Mouse (Mus musculus) olfactory bulb, adult 2 months (tissue): ENCODE data around the gene Gm20547. TPM values are rescaled to one million over a fixed set of nuclear protein-coding genes. Genes with fewer than 3 reads are reported as not detected.

Experiments
- H3K27ac ChIP-seq: fragments of 200-500 bp; 2 replicates; pipeline ENCODE4 v1.5.1; 2012; ENCODE audit warnings: low read depth, low read length; ENCODE audit not compliant: insufficient read depth
- H3K4me1 ChIP-seq: fragments of 200-500 bp; 2 replicates; pipeline ENCODE4 v1.6.1; 2012; ENCODE audit warnings: low read length; ENCODE audit not compliant: control insufficient read depth, insufficient read depth
- H3K4me3 ChIP-seq: fragments of 200-500 bp; 2 replicates; pipeline ENCODE4 v1.5.1; 2012; ENCODE audit warnings: mild to moderate bottlenecking, low read depth, low read length, moderate library complexity; ENCODE audit not compliant: insufficient read depth
- CTCF ChIP-seq: fragments of 200-500 bp; IDR thresholded peaks from 2 replicates; pipeline ENCODE4 v1.5.1; 2012; ENCODE audit warnings: low read depth, mild to moderate bottlenecking, low read length, moderate library complexity; ENCODE audit not compliant: insufficient read depth
- POLR2A ChIP-seq: fragments of 200-500 bp; IDR thresholded peaks from 2 replicates; pipeline ENCODE4 v1.6.1; 2012; ENCODE audit warnings: mild to moderate bottlenecking, low read depth, low read length, moderate library complexity; ENCODE audit not compliant: insufficient read depth
- WGBS: fragments of 180-500 bp; shearing (Covaris S2); methylation state at CpG from one replicate; pipeline ENCODE4 v1.1.7; 2018; 5-methylcytosine and 5-hydroxymethylcytosine counted together
- polyA plus RNA-seq: library from polyadenylated mRNA; stranded (reverse); fragments of >200 nt; gene quantifications from 2 replicates; pipeline ENCODE4 v1.2.4, GENCODE M21; 2012; ENCODE audit warnings: low replicate concordance; ENCODE audit not compliant: missing spikeins, insufficient read depth, insufficient read length

Gene Gm20547
- polyA plus RNA-seq, result not detected in 2 replicates

DNA sequence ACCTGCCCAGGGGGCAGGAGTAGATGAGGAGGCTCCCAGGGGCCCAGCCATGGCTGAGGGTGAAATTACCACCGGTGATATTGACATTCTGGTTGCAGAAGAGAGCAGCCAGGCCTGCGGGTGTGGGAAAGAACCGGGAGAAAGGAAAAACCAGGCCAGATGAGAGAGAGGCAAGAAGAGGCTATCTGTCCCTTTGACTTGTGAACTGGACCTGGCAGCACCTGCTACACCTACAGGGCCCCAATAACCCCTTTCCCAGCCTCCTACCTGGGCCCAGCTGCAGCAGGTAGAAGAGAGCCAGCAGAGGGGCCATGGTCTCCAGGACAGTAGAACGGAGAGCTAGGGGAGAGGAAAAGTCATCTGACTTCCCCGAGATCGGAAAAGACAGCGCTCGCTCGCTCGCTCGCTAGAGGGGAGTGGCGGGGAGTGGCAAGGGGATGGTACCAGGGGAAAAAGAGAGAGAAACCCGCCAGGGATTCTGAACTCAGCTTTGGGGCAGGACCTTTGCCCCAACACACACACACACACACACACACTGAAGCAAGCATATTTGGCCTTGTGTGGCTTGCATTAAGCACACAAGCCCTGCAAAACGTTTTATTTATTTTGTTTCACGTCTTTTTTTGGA, at the start of gene Gm20547:
TSS of gene Gm20547 (minus strand) at position 360 of the 628 bp plus-strand sequence.
- no peaks in the 10 kb centered on the region for H3K4me1 ChIP-seq
- TF ChIP-seq CTCF (no peak), POLR2A (no peak)
- WGBS, result 22% methylated on average over 15 of the region's 15 CpGs
- H3K4me3 ChIP-seq, result no peak within 1 kb of the TSS
- H3K27ac ChIP-seq, result no peak within 1 kb of the TSS

DNA sequence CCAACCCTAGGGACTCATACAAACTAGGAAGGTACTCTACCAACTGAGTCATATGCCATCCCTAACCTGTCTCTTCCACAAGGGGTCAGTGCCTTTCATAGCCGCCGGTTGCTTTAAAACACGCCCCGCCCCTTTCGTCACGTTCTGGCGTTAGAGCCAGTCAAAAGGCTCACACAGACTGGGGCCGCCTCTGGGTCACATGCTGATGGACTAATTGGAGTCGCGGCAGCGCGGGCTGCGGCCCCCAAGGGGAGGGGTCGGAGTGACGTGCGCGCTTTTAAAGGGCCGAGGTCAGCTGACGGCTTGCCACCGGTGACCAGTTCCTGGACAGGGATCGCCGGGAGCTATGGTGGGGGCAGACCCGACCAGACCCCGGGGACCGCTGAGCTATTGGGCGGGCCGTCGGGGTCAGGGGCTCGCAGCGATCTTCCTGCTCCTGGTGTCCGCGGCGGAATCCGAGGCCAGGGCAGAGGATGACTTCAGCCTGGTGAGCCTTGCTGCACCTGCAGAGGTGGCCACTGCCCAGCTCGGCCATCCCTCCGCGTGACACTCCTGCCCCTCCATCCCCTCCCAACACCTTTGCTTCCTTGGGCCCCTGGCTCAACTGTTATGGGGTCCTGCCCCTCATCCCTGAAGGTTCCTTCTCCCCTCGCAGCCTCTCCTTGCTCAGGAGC, 49.4 kb upstream of the Gm20547 start, which contains the start of gene Neu1:
TSS of gene Neu1 (plus strand) at position 193 of the 674 bp plus-strand sequence.
- H3K4me1 ChIP-seq, result peaks cover 10% of the 10 kb centered on the region
- peak within 1 kb of the TSS; percentile 67; the same call in 1 of the 2 replicates for H3K27ac ChIP-seq
- H3K4me3 ChIP-seq, result peak within 1 kb of the TSS; percentile 97
- WGBS, result under 1% methylated on average over 38 of the region's 38 CpGs
- TF ChIP-seq CTCF (no peak), POLR2A (peak; percentile 43; the same call in 1 of the 2 replicates)

- H3K4me1 ChIP-seq, result peaks cover 7% of the 10 kb centered on the region
- no peak for TF ChIP-seq CTCF
- no peak for TF ChIP-seq POLR2A
- no peak overlapping the region for H3K4me3 ChIP-seq
- H3K27ac ChIP-seq, result no peak overlapping the region
- 72% methylated on average over 4 of the region's 4 CpGs for WGBS
These were observed 47.0 kb upstream of the Gm20547 start for GRCm38 (mm10) chr17:34928841-34929240.

- WGBS, result 86% methylated on average over 18 of the region's 18 CpGs
These were observed 45.6 kb upstream of the Gm20547 start for GRCm38 (mm10) chr17:34927306-34928019.

GRCm38 (mm10) chr17:34924258-34924657, 42.4 kb upstream of the Gm20547 start:
- TF ChIP-seq POLR2A, result no peak
- TF ChIP-seq CTCF, result no peak
- H3K4me3 ChIP-seq, result no peak overlapping the region
- H3K4me1 ChIP-seq, result no peaks in the 10 kb centered on the region
- no peak overlapping the region for H3K27ac ChIP-seq
- 62% methylated on average over 5 of the region's 5 CpGs for WGBS

More at GRCm38 (mm10) chr17:34927306-34928019, 45.6 kb upstream of the Gm20547 start:
- Histone ChIP-seq H3K4me3 (no peak overlapping the region), H3K27ac (no peak overlapping the region), H3K4me1 (peaks cover 5% of the 10 kb centered on the region)
- TF ChIP-seq POLR2A (no peak), CTCF (no peak)

DNA sequence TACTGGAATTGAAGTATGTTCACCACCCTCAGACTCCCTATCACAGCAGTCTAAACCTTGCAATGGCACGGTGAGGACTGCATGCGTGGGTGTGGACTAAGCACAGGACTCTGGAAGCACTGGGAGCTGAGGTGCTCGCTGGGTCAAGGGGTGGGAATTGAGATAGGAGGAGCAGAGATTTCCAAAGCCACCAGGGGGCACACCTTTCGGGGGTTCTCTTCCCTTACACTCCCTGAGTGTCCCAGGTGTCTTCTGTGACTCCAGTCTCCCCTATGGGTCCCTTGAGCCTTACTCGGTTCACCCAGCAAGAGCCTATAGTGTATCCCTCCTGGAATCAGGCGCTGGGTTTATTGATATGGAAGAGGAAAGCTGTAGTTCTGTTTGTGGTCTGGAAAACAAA, 41.1 kb upstream of the Gm20547 start:
- TF ChIP-seq POLR2A (no peak), CTCF (no peak)
- H3K27ac ChIP-seq, result no peak overlapping the region
- 54% methylated on average over 6 of the region's 6 CpGs for WGBS

DNA sequence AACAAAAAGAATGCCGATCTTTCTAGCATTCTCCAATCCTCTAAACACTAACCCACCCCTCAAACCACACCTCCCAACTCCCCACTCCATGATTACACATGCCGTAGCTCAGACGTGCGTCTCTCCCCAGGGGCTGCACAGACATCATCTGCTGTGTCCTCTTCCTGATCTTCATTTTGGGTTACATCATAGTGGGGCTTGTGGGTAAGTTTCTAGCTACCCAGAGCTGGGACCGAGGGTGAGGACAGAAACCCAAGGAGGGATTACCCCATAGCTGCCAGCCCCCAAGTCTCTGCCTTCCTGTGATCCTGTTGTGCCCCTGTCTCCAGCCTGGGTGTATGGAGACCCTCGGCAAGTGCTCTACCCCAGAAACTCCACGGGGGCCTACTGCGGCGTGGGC, 35.3 kb upstream of the Gm20547 start:
- H3K27ac ChIP-seq, result no peak overlapping the region
- 72% methylated on average over 9 of the region's 9 CpGs for WGBS
- no peak for TF ChIP-seq POLR2A
- TF ChIP-seq CTCF, result no peak

More for the DNA sequence above, 41.1 kb upstream of the Gm20547 start:
- H3K4me3 ChIP-seq, result no peak overlapping the region
- no peaks in the 10 kb centered on the region for H3K4me1 ChIP-seq

GRCm38 (mm10) chr17:34916316-34916715, 34.5 kb upstream of the Gm20547 start:
- WGBS, result 90% methylated on average over 5 of the region's 5 CpGs
- Histone ChIP-seq H3K4me1 (0 out of 2 replicates have a peak, but pooled peaks cover 2% of the 10 kb centered on the region), H3K4me3 (no peak overlapping the region), H3K27ac (no peak overlapping the region)
- TF ChIP-seq POLR2A (no peak), CTCF (no peak)

More for the DNA sequence above, 35.3 kb upstream of the Gm20547 start:
- no peak overlapping the region for H3K4me3 ChIP-seq
- H3K4me1 ChIP-seq, result no peaks in the 10 kb centered on the region

GRCm38 (mm10) chr17:34915410-34915831, 33.6 kb upstream of the Gm20547 start:
- Histone ChIP-seq H3K27ac (no peak overlapping the region), H3K4me1 (0 out of 2 replicates have a peak, but pooled peaks cover 2% of the 10 kb centered on the region), H3K4me3 (no peak overlapping the region)
- WGBS, result 27% methylated on average over 11 of the region's 11 CpGs
- TF ChIP-seq POLR2A (no peak), CTCF (no peak)
